Mouse (Mus musculus) megakaryocyte-erythroid progenitor cell, adult 5-6 weeks (primary cell): ENCODE measurements around the gene Ccdc65. TPM values are rescaled to one million over a fixed set of nuclear protein-coding genes. Genes with fewer than 3 reads are reported as not detected.

Experiments
- ATAC-seq: replicated peaks from 2 replicates; pipeline ENCODE4 v1.8.0; 2016; ENCODE audit warnings: mild to moderate bottlenecking, inconsistent platforms; ENCODE audit not compliant: severe bottlenecking, poor library complexity, low FRiP score, low TSS enrichment
- total RNA-seq, 2 experiments: library from RNA; stranded (forward) in 1 of 2; stranded (reverse) in 1 of 2; fragments of 200-1000, 215-1000 nt in 1 of 2; fragments of >200 nt in 1 of 2; fragmentation: Nextera tagmentation in 1 of 2; gene quantifications; 2 replicates each; pipeline ENCODE4 v1.2.3; 2014 to 2017

The Ccdc65 gene
- not detected in 2 replicates for total RNA-seq (2014; fragmentation: Nextera tagmentation)
- total RNA-seq (2017) = not detected in 2 replicates

GRCm38 (mm10) chr15:98707766-98708372 is at the start of gene Ccdc65:
Gene Ccdc65 (plus strand): TSS chr15:98708207.
- peak; percentile 80 for ATAC-seq

- peak; percentile 70 for ATAC-seq
Measured at GRCm38 (mm10) chr15:98662198-98662566, 45.8 kb upstream of the Ccdc65 start.

GRCm38 (mm10) chr15:98662567-98663545 is 45.2 kb upstream of the Ccdc65 start, which contains the start of gene Ddx23:
Gene Ddx23 (minus strand): TSS chr15:98662894.
- peak; percentile 93 for ATAC-seq

GRCm38 (mm10) chr15:98664042-98664907 is 43.7 kb upstream of the Ccdc65 start:
- ATAC-seq = no peak

- ATAC-seq = no peak
Measured at GRCm38 (mm10) chr15:98672592-98672991, 35.4 kb upstream of the Ccdc65 start.

GRCm38 (mm10) chr15:98673732-98674131 is 34.3 kb upstream of the Ccdc65 start:
- no peak for ATAC-seq

GRCm38 (mm10) chr15:98674284-98674993 is 33.6 kb upstream of the Ccdc65 start:
- ATAC-seq = no peak

GRCm38 (mm10) chr15:98674994-98675545 is 32.9 kb upstream of the Ccdc65 start:
- no peak for ATAC-seq

GRCm38 (mm10) chr15:98675634-98676250 is 32.3 kb upstream of the Ccdc65 start:
- no peak for ATAC-seq

- no peak for ATAC-seq
Measured at GRCm38 (mm10) chr15:98676471-98676870, 31.5 kb upstream of the Ccdc65 start.

- ATAC-seq = peak; percentile 98
Measured at GRCm38 (mm10) chr15:98676940-98677728, 30.9 kb upstream of the Ccdc65 start, which contains the start of gene Rnd1. Gene Rnd1 (minus strand): TSS chr15:98677461.

- no peak for ATAC-seq
Measured at GRCm38 (mm10) chr15:98677977-98678376, 30.0 kb upstream of the Ccdc65 start.

- no peak for ATAC-seq
Measured at GRCm38 (mm10) chr15:98680660-98681059, 27.3 kb upstream of the Ccdc65 start.

- ATAC-seq = no peak
Measured at GRCm38 (mm10) chr15:98681633-98682032, 26.4 kb upstream of the Ccdc65 start.

- no peak for ATAC-seq
Measured at GRCm38 (mm10) chr15:98683177-98683576, 24.8 kb upstream of the Ccdc65 start.

- no peak for ATAC-seq
Measured at GRCm38 (mm10) chr15:98683746-98684145, 24.3 kb upstream of the Ccdc65 start.

- ATAC-seq = no peak
Measured at GRCm38 (mm10) chr15:98685926-98686325, 22.1 kb upstream of the Ccdc65 start.
